Mouse (Mus musculus) MEL (cell line): ENCODE data around the gene Krtap19-9b.

Source experiments
- CHD1 ChIP-seq: IDR thresholded peaks from 2 replicates; pipeline ENCODE4 v1.6.1; 2012; ENCODE audit warnings: low read depth, mild to moderate bottlenecking, inconsistent platforms, low read length, improper control_type of control experiment
- CTCF ChIP-seq, 3 experiments: IDR thresholded peaks in 2 of 3; conservative IDR thresholded peaks in 1 of 3; 2 replicates each; pipeline ENCODE4 v1.5.1; 2011 to 2012; ENCODE audit warnings: low read length in 3 of 3, low read depth in 2 of 3, mild to moderate bottlenecking in 2 of 3, improper control_type of control experiment in 1 of 3, inconsistent platforms in 1 of 3, mixed read lengths in 1 of 3, moderate library complexity in 1 of 3; ENCODE audit not compliant: control insufficient read depth in 1 of 3, insufficient read depth in 1 of 3, poor library complexity in 1 of 3, severe bottlenecking in 1 of 3
- E2F4 ChIP-seq: IDR thresholded peaks from 2 replicates; pipeline ENCODE4 v1.6.1; 2011; ENCODE audit warnings: low read depth, low read length, improper control_type of control experiment, borderline replicate concordance
- EP300 ChIP-seq, 2 experiments: IDR thresholded peaks; 2 replicates each; pipeline ENCODE4 v1.6.1; 2011; ENCODE audit warnings: improper control_type of control experiment in 2 of 2, low read length in 2 of 2, low read depth in 1 of 2, mild to moderate bottlenecking in 1 of 2
- HCFC1 ChIP-seq: IDR thresholded peaks from 2 replicates; pipeline ENCODE4 v1.6.1; 2012; ENCODE audit warnings: low read depth, mild to moderate bottlenecking, inconsistent platforms, low read length, improper control_type of control experiment, moderate library complexity
- MAX ChIP-seq: IDR thresholded peaks from 2 replicates; pipeline ENCODE4 v1.6.1; 2011; ENCODE audit warnings: low read length, improper control_type of control experiment
- MEF2A ChIP-seq: IDR thresholded peaks from 2 replicates; pipeline ENCODE4 v1.6.1; 2014; ENCODE audit warnings: low read depth, mild to moderate bottlenecking, inconsistent platforms, low read length, improper control_type of control experiment; ENCODE audit not compliant: poor library complexity, insufficient replicate concordance, severe bottlenecking; ENCODE audit errors: extremely low read depth
- NELFE ChIP-seq: IDR thresholded peaks from 2 replicates; pipeline ENCODE4 v1.6.1; 2011; ENCODE audit warnings: low read depth, low read length, improper control_type of control experiment
- SIN3A ChIP-seq: IDR thresholded peaks from 2 replicates; pipeline ENCODE4 v1.6.1; 2012; ENCODE audit warnings: low read length, improper control_type of control experiment, inconsistent platforms
- TCF12 ChIP-seq: IDR thresholded peaks from 2 replicates; pipeline ENCODE4 v1.6.1; 2014; ENCODE audit warnings: low read depth, mild to moderate bottlenecking, inconsistent platforms, low read length, improper control_type of control experiment, moderate library complexity
- ZKSCAN1 ChIP-seq: IDR thresholded peaks from 2 replicates; pipeline ENCODE4 v1.6.1; 2012; ENCODE audit warnings: low read depth, mild to moderate bottlenecking, inconsistent platforms, low read length, improper control_type of control experiment, moderate library complexity
- ZMIZ1 ChIP-seq: IDR thresholded peaks from 2 replicates; pipeline ENCODE4 v1.6.1; 2012; ENCODE audit warnings: low read depth, mild to moderate bottlenecking, inconsistent platforms, low read length, improper control_type of control experiment, moderate library complexity

DNA sequence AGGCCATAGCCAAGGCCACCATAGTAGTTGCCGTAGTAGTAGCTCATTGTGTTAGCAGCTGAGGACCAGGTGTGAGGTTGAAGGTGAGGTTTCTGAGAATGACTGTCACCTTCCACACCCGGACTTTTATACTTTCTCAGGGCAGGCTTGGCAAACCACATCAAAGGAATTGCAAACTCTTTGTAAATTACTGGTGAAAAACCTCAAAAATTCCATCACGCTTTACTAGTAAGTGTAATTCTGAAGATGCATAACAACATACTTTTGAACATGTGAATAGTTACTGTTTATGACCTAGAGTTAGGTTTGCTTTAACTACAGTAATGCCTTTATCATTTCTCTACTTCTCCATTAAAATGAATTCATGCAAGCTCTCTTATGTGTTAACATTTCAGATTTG lies at the start of gene Krtap19-9b:
- TF ChIP-seq EP300 (IDR thresholded peaks at IDR 0.05; ENCODE audit: low read depth in 1 of 2, low read length in 2 of 2) (no peak), SIN3A (no peak), MEF2A (no peak), CHD1 (no peak), CTCF (IDR thresholded peaks at IDR 0.05 in 2 of 3, conservative IDR thresholded peaks at IDR 0.05 in 1 of 3; ENCODE audit: control insufficient read depth in 1 of 3, insufficient read depth in 1 of 3, low read depth in 2 of 3, low read length in 3 of 3, poor library complexity in 1 of 3, severe bottlenecking in 1 of 3) (no peak), TCF12 (no peak), MAX (no peak), NELFE (no peak), E2F4 (no peak), ZMIZ1 (no peak), HCFC1 (no peak), ZKSCAN1 (no peak)
